Mouse (Mus musculus) embryonic fibroblast, embryonic 13.5 days (primary cell): ENCODE data around the gene Pelp1.

Source experiments
- CTCF ChIP-seq: IDR thresholded peaks from 2 replicates; pipeline ENCODE4 v1.5.1; 2011; ENCODE audit warnings: mild to moderate bottlenecking, control low read depth, low read length, moderate library complexity, borderline replicate concordance; ENCODE audit not compliant: insufficient read depth
- POLR2A ChIP-seq: IDR thresholded peaks from 2 replicates; pipeline ENCODE4 v1.6.1; 2011; ENCODE audit warnings: low read depth, mild to moderate bottlenecking, control low read depth, low read length, moderate library complexity

GRCm38 (mm10) chr11:70431574-70431973, 21.7 kb upstream of the Pelp1 start:
- TF ChIP-seq CTCF (no peak), POLR2A (no peak)
